Mouse (Mus musculus) urinary bladder, postnatal 0 days (tissue): Measurements from ENCODE around the gene Otop3. TPM values are rescaled to one million over a fixed set of nuclear protein-coding genes. Genes with fewer than 3 reads are reported as not detected.

Source experiments
- polyA plus RNA-seq: library from polyadenylated mRNA; unstranded; fragments of >200 nt; fragmentation: Nextera tagmentation; extraction: Ambion mirVana; gene quantifications from 2 replicates; pipeline ENCODE4 v1.2.1, GENCODE M21; 2015

Otop3 gene
- polyA plus RNA-seq, result not detected in 2 replicates

DNA sequence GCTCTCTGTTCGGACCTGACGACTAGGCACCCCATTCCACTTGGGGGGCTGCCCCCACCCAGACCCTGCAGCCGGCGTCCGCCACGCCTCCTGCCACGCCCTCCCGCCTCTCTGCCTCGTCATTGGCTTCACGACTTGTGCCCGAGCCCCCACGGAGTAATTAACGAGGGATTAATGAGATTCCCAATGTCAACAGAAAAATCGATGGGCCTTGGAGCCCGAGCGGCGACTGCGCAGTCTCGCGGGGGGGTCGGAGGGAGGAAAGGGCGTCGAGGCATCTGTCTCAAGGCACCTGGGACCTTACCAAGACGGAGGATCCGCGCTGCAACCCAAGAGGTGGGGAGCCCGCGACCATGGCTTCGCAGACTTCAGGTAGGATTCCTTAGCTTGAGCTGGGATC, at the start of gene Otop3:
Gene Otop3 (plus strand): TSS at position 201 of the 400 bp plus-strand sequence.

DNA sequence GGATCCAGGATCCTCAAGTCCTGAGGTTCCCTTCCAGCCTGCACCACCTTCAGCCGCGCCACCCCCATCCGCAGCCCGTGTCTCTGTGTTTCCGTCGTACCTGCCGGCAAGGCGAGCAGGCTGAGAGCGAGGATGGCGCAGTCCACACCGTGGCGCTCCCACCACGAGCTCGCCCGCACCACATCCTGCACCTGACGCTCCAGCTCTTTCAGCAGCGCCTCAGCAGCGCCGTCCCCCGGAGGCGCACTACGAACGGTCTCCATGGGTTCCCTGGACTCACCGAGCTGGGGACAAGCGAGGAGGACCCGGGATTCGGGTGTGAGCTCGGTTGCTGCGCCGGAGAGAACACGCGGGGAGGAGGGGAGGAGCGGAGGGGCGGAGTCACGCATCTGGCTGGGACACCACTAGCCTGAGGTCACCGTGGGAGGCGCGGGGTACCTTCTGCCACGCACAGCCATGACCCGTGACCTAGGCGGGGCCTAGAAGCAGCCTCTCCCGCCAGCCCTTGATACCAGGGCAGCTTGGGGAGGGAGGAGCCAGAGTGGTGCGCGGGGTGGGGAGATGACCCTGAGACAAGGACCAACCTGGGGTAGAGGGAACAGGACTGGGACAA, 37.2 kb upstream of the Otop3 start, which contains the start of gene Fads6:
Gene Fads6 (minus strand): TSS at position 450 of the 613 bp plus-strand sequence.

GRCm38 (mm10) chr11:115306863-115307262, 27.7 kb upstream of the Otop3 start, which contains the start of gene Otop2:
TSS of gene Otop2 (plus strand) at chr11:115307163.

DNA sequence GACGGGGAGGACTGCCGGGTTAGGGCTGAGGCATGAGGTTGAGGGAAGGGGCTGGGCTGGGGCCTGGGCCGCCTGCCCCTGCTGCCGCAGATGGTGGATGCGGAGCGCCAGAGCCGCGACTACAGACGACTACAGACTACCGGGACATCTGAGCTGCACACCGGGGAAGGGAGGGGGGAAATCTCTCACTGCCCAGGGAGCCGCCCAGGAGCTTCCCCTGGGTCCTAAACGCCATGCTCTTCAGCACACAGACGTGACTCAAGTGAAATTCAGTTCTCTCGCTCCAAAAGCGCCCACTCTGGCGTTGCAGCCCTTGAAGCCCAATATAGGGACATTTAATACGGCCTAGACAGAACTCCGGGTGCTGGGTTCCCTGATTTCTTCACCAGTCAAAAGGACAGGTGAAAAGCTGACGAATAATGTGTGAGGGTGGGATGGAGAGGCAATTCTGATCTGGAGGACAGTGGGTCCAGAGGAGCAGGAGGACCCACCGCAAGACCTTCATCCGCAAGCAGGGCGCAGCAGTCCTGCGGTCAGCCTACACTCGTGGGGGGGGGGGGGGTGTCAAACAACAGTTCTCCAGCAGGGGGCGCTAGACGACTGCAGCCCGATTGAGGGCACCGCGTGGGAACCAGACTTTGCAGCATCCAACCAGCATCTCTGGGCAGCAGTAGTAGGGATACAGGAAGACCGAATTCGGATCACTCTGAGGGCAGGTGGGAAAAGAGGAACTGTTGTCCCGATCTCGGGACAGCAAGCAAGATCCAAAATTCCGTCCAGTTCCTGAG, 12.4 kb upstream of the Otop3 start, which contains the start of gene Ush1g:
Gene Ush1g (minus strand): TSS at position 136 of the 788 bp plus-strand sequence.

GRCm38 (mm10) chr11:115367395-115367944, 32.9 kb downstream of the Otop3 start, which contains the start of gene Hid1:
TSS of gene Hid1 (minus strand) at chr11:115367756.

DNA sequence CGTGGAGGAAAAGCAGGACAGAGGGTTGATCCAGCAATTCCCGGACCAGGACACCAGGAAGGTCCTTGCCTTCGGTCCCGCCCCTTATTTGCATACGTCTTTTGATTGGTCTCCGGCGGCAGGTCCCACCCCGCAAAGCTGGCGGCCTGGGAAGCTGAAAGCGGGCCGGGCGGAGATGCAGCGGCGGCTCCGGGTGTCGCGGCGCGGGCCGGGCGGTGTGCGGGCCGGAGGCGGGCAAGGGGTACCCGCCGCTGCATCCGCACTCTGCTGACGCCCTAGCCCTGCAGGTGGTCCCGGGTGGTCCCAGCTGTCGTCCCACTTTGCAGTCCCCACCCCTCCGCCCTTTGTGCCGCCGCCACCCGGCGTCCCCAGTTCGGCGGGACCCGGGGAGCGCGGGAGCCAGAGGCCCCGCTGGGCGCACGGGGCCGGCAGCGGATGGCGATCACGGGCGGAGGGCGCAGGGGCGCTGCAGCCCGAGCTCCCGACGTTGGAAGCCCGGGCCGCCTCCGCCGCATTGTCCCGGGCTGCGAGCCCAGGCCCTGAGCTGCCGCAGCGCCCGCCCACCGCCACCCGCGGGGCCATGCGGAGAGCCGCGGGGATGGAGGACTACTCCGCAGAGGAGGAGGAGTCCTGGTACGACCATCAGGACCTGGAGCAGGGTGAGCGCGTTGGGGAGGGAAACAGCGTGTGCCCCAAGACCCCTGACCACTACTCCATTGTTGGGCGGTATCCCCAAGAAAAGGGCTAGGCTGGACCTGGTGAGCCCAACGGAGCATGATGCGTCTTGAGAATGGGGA, 47.4 kb downstream of the Otop3 start, which contains the start of gene Cdr2l:
Gene Cdr2l (plus strand): TSS at position 174 of the 797 bp plus-strand sequence.

Other genes starting within 250 kb of the Otop3 start
- 0.52 and 0.54 TPM in 2 replicates for gene Rab37, start 243.3 kb upstream of the Otop3 start, polyA plus RNA-seq
- 1.1 and 9.2 TPM in 2 replicates for gene Cd300lf, start 200.7 kb upstream of the Otop3 start, polyA plus RNA-seq
- gene Slc9a3r1, start 171.4 kb upstream of the Otop3 start, polyA plus RNA-seq, result 87.0 and 97.9 TPM in 2 replicates
- gene Tmem104, start 147.2 kb upstream of the Otop3 start, polyA plus RNA-seq, result 9.5 and 12.8 TPM in 2 replicates
- gene Nat9, start 146.9 kb upstream of the Otop3 start, polyA plus RNA-seq, result 14.3 and 23.2 TPM in 2 replicates
- gene Grin2c, start 67.5 kb upstream of the Otop3 start, polyA plus RNA-seq, result 0.16 and 0.17 TPM in 2 replicates
- 5.7 and 6.2 TPM in 2 replicates for gene Fdxr, start 57.7 kb upstream of the Otop3 start, polyA plus RNA-seq
- 0.26 and 0.30 TPM in 2 replicates for gene Fads6, start 37.1 kb upstream of the Otop3 start, polyA plus RNA-seq
- not detected in 2 replicates for gene Otop2, start 27.6 kb upstream of the Otop3 start, polyA plus RNA-seq
- not detected in 2 replicates for gene Ush1g, start 12.7 kb upstream of the Otop3 start, polyA plus RNA-seq
- 11.1 and 12.8 TPM in 2 replicates for gene Hid1, start 33.0 kb downstream of the Otop3 start, polyA plus RNA-seq
- 7.2 and 7.3 TPM in 2 replicates for gene Cdr2l, start 47.2 kb downstream of the Otop3 start, polyA plus RNA-seq
- 131 and 132 TPM in 2 replicates for gene Mrpl58, start 69.0 kb downstream of the Otop3 start, polyA plus RNA-seq
- gene Atp5h, start 85.2 kb downstream of the Otop3 start, polyA plus RNA-seq, result 784 and 794 TPM in 2 replicates
- 11.1 and 11.3 TPM in 2 replicates for gene Kctd2, start 85.4 kb downstream of the Otop3 start, polyA plus RNA-seq
- gene Trim80, start 105.8 kb downstream of the Otop3 start, polyA plus RNA-seq, result not detected in 2 replicates
- gene Slc16a5, start 127.7 kb downstream of the Otop3 start, polyA plus RNA-seq, result 0.22 and 0.33 TPM in 2 replicates
- 4.4 and 5.6 TPM in 2 replicates for gene Armc7, start 140.9 kb downstream of the Otop3 start, polyA plus RNA-seq
- 85.1 and 95.3 TPM in 2 replicates for gene Nt5c, start 157.1 kb downstream of the Otop3 start, polyA plus RNA-seq
- 154 and 157 TPM in 2 replicates for gene Jpt1, start 179.7 kb downstream of the Otop3 start, polyA plus RNA-seq
- gene Sumo2, start 201.5 kb downstream of the Otop3 start, polyA plus RNA-seq, result 464 and 528 TPM in 2 replicates
- 56.7 and 60.6 TPM in 2 replicates for gene Nup85, start 229.7 kb downstream of the Otop3 start, polyA plus RNA-seq